Mouse (Mus musculus): ENCODE measurements around the gene Ano10.
"Not testable (repeated sequence)": the region's sequence is repeated elsewhere in the genome, so short reads cannot be mapped to it uniquely, and the experiment has no call there.

The Ano10 gene

DNA sequence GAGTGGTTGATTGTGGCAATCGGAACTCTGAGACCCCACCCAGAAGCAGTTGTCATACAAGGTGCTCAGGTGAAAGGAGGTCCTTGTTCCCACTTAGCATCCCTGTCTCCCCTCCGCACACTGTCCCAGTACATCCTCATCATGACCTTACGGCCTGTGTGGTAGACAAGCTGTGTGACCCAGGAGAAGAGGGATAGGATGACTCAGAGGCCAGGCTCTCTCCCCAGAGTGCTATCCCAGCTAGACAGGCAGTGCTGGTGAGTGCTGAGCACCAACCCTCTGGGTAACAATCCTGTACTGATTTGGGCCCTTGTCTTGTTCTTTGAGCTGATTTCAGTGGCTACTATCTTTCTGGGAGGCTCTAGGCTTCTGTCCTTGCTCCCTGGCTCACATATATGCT lies 95.6 kb downstream of the Ano10 start:
- DNase-seq (ENCODE audit: inconsistent ontology term), result no peak

DNA sequence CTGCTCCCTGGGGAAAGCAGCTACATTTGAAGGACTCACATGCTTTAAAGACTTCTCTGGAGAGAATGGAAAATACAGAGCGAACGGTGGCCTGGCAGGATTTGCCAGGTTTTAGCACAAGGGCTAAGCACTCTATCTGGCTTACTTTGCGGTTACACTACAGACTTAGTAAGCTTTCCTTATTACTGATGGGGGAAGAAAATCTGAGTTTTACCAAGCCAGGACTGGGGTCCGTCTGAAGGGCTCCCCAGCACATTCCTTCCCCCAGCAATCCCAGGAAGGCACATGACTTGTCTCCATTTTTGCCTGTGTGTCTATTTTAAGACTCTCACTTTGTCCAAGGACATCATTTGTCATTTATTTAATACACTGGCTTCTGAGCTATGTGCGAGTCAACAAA lies 97.2 kb downstream of the Ano10 start:
- no peak for DNase-seq (ENCODE audit: inconsistent ontology term)

DNA sequence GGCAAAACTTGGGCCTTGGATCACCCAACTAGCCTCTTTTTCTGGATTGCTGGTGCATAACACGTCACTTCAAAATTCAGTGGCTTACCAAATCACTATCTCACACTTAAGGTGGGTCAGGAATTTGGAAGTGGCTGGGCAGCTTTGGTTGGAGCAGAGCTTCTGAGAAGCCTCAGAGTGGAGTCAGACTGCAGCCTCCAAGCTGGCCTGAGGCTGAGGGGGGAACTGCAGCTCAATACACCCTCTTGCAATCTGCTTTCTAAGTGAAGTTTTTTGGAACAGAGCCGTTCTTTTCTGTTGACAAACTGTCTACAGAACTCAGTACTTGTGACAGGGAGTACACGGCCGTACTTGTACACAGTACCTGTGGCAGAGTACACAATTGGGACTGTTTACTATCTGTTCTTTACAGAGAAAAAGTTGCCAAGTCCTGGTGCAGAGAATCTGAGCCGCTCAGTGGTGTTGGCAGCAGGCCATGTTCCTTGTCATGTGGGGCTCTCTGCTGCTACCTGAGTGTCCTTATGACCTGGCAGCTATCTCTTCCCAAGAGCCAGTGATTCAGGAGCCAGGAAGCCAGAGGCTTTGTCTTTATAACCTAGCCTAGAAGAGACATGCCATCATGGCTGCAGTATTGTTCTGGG lies 99.1 kb downstream of the Ano10 start:
- no peak for DNase-seq (ENCODE audit: inconsistent ontology term)

DNA sequence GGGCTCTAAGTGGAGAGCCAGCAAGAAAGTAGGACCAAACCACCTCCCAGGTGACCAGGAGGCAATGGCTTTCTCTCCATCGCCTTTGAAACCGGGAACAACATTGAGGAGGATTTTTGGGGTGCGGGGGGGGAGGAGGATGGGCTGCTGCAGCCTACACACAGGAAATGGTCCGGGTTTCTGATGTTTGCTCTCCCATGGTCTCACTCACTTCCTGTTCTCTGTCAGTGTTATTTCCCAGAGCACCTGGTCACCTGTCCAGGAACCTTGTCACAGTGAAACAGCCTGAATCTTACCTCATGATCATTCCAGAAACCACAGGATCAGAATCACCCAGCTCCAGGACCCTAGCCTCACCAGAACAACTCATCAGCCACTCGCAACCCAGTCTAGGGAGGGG lies 100.4 kb downstream of the Ano10 start:
- no peak for DNase-seq (ENCODE audit: inconsistent ontology term)

DNA sequence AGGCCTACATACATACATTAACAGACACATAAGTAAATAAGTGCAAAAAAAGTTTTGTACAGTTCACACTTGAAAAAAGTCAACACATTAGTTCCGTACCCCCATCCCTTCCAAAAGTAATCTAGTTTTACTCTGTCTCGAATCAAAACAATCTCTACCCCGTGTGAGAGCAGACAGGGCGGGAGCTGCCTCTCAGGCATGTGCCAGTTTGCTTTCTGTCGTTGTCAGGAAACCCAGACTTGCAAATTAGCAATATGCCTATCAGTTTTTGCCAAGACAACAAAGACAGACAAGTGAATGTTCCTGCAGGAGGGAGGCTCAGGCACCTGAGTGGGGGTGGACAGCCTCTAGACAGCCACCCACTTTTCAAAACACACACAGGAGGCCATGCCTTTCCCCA lies 100.9 kb downstream of the Ano10 start:
- DNase-seq (ENCODE audit: inconsistent ontology term), result no peak

DNA sequence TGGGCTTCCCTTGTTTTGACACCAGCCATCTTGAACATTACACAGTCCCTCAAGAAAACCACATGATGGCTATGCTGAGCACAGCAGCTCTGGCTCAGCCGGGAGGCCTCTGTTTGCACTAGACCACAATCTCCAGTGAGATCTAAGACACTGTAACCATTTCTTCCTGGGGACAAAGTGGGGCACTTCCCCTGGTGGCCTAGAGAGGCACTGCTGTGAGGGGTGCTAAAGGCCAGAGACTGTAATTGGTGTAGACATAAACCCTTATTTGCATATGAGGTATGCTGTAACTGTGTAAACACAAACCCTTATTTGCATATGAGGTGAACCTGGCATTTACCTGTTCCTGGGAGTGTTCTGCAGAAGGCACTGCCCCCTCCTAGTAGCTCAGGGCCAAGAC lies 105.5 kb downstream of the Ano10 start:
- DNase-seq (ENCODE audit: inconsistent ontology term), result no peak

DNA sequence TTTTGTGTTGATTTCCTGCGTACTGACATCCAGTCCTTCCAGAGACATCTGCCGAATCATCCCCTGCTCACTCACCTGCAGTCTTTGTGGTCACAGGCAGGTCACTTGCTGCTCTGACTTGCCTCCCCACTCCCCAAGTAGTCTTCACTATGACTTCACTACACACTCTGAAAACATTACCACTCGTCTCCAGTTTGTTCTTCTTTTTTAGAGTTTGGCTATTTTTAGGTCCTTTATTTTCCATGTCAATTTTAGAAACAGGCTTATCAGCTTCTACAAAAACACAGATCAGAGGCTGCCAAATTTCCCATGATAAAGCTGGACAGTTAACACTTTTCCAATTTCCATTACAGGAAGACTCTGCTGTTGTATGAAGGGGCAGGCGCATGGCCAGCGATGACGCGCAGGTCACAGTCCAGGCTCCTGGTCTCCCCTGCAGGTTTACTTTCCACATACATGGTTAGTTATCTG lies 106.7 kb downstream of the Ano10 start:
- no peak for DNase-seq (ENCODE audit: inconsistent ontology term)

DNA sequence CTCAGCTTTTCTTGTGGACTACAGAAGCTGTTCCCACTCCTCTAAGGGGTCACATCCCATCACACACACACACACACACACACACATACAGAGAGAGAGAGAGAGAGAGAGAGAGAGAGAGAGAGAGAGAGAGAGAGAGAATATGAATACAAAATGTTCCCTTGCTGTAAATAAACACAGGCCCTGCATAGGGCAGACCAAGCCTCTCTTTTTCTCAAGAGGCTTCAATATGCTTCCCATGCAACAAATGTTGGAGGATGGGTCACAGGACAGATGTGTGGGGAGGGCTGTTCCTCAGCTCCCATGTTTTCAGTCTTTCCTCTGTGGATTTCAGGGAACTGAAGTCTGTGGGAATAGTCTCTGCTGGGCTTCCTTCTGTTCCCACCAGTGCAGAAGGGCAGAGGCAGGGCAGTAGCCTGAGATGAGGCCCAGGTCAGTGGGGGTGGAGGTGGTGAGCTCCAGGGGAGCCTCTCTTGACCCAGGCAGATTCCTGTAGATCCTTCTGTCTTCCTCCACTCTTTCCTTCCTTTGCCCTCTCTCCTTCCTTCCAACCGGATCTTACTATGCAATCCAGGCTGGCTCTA lies 107.5 kb downstream of the Ano10 start:
- no peak for DNase-seq (ENCODE audit: inconsistent ontology term)

DNA sequence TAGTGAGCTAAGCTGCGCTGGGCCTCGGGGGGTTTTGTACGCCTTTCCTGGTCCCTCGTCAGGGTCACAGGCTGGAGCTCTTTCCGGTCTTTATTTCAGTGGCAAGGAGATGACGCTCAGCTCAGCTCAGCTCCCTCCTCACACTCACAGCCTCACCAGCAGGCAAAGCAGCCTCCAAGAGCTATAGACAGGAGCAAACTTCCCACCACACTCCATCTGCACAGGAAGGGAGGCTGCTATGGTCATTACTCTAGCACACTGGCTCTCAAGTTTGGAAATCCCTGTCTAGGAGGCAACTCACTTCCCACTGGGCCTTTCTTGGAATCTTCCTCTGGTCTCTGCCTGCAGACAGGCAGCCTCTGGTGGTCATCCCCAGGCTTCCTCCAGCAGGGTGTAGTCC lies 108.3 kb downstream of the Ano10 start:
- no peak for DNase-seq (ENCODE audit: inconsistent ontology term)

DNA sequence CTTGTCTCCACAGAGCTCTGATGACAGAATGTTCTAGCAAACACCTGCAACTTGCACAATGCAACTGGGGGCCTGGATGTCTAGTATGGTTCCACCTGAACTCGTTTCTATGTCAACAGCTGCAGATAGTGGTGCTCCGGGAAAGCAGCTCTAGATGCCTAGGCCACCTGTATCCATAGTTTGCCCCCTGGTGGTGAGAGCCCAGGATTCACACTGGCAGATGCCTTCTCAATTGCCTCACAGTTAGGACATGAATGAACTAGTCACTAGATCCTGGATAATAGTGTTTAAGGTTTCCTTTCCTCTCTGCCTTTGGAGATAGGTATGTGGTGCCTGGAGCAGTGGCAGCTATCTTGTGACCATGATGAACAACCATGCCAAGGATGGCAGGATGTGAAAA lies 109.2 kb downstream of the Ano10 start:
- peak; percentile 57 for DNase-seq (ENCODE audit: inconsistent ontology term)

DNA sequence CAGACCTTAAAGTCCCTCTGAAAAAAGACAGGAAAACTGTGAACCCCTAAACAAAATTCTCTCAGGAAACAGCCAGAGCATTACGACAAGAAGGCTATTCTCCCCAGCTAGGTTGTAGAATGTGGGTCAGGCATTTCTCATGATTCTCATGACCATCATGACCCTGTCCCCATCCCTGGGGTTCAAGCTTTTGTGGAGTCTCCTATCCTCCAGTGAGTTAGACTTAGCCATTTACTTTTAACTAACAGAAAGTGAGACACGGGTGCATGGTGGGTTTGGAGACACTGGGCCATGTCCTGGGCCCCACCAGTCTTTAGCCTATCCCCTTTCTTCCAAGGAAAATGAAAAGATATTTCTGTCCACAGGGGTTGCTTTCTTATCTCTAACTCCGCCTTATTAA lies 109.9 kb downstream of the Ano10 start:
- no peak for DNase-seq (ENCODE audit: inconsistent ontology term)

DNA sequence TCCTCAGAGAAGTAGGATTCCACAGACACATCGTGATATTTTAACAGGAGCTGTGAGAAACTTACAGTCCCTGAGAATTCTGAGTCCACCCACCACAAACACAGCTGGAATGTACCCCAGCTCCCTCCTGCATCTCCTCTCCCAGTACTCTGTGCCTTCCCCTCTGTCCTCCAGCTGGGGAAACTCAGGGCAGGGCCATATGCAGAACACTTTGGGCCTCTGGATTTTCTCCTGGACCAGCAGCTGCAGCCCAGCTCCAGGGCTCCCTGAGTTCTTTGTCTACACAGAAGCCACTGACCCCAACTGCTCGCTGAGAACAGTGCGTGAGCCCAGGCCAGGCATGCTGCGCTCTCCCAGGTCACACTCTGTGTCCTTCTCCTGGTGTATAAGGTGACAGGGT lies 111.1 kb downstream of the Ano10 start:
- DNase-seq (ENCODE audit: inconsistent ontology term), result no peak

DNA sequence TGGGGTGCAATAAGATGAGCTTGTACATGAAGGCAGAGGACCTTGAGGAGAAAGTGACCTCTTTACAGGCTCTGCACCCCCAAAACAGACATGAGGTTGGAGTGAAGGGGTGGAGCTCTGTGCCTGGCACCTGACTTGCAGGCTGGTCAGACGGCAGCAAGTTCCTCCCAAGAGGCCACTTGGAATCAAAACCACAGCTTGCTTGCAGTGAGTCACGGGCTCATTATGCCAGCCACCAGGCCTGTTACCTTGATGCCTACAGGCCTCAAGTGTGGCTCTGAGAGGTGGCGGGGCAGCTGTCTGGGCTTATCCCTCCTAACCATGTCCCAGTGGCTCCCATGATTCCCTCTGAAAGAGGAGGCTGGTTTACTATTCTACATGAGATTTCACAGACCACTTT lies 114.1 kb downstream of the Ano10 start:
- no peak for DNase-seq (ENCODE audit: inconsistent ontology term)

DNA sequence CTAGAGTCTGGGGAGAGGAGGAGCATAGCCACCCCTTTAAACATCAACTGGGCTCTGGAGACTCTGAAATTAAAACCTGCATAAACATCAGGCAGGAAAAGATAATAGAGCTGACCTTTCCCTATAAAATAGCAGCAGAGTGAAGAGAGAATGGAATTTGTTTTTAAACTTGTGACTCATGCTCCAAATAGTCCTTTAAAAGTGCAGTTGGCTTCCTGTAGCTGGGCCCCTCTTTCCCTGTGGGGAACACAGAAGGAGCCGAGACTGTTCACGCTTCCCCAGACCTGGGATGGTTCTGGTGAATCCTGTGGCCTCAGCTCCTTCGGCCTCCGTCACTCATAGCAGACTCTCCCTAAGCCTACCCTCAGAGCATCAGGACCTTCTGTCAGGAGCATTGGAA lies 115.8 kb downstream of the Ano10 start:
- DNase-seq (ENCODE audit: inconsistent ontology term), result peak; percentile 44

DNA sequence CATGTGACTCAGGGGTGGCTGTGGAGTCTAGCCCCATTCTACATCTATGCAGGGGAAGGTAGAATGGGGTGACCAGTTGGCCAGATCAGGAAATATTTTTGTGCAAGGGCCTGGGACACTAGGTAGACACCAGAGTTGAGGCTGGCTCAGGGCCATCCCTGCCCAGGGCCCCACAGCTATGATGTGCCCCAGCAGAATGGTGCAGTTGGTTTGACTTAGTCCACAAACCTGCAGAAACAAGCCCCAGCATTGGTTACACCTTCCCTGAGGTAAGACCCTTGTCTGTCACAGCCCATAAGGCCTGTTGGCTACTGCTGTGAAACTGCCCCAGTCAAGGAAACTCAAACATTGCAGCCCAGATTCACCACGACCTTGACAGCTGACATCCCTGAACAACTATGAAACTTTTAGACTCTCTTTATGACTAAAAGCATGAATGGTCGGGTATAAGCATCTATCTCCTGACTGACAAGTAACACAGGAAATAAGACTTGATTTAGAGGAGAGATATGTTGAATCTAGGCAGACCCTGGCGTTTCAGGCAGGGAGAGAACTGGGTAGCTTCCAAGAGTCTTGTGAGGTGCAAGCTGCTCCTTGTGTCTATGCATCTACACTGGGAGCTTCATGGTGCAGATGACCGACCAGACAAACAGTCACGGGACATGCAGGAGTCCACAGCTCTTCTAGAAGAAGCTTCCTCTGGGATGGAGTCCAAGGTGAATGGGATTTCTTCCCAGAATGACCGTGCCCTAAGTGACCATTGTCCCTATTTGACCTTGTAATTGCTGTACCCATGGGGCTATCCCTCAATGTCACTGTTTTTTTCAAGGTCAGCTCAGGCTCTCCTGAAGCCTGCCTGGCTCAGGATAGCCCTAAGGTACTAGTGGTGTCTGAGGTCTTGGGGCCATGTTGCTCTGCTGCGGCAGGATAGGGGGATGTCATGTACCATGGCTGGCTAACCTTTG lies 116.7 kb downstream of the Ano10 start:
- DNase-seq (ENCODE audit: inconsistent ontology term), result no peak

DNA sequence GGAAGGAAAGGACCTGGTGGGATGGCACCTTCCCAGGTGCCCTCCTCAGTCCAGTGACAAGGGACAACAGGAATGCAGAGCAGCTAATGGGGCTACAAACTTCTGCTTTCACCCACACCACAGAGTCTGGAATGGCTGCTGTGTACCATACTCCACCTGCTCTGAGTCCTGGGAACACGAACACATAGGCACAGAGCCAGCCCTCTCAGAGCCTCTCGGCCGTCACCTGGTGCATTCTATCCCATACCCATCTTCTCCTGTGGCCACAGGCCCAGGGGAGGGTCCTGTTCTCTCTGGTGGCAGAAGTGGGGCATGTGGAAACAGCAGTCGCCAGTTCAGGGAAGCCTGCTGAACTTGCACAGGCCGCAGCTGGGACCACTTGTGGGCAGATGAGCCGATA lies 119.5 kb downstream of the Ano10 start:
- DNase-seq (ENCODE audit: inconsistent ontology term), result no peak

DNA sequence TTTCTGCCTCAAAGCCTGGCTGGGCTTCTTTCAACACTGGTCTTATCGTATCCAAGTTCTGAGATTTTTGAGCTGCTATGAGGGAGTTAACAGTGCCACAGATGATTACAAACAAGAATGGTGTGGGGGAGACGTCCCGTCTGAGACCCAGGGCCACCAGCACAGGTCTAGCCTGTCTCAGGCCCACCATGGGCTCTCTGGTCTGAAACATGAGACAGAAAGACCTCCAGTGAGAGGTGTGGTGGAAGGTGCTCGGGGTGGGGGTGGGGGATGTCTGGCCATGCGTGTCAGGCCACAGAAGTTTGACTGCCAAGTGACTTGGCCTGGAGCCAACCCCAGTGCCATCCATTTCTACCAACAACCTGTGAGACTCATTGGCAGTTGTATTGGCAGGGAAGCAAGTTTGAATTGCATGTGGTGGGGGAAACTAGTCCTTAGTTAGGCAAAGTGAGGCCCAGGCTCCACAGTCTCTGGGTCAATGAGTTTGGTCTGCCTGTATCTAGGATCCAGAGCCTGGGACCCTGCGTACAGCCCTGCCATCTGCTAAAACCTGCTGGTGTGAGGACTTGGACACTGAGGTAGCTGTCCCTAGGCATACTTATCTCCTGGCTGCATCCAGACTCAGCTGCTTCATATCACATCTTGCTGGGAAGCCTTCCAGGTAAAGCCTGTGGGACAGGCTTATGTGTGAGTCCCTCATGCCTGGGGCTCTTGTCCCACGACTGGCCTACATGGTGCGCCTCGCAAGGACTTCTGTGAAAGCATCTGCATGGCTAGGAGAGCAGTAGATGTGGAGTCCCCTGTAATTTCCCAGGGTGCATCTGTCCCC lies 120.6 kb downstream of the Ano10 start:
- peak; percentile 40 for DNase-seq (ENCODE audit: inconsistent ontology term)

DNA sequence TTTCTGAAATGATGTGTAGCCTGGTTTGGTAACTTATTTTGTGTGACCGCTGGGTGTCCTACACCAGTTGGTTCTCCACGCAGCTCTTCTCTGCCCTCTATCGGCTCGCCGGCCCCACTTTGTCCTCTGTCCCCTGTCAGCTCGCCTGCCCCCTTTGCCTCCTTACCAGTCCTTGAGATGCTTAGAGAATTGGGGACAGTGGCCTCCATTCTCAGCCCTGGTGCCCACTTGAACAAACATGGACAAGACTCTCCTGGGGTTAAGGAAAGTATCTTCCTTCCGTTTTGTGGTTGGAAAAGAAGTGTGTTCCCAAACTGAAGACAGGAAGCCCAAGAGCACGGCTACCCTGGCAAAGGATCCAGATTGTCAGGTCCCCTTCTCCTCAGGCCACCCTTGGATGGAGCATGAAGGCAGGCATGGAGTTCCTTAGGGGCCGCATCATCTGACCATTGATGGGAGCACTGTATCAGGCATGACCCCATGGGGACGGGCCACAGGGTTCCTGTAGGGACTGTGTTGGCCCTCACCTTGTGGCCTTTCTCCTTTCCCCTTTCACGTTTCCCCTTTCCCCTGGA lies 121.5 kb downstream of the Ano10 start:
- DNase-seq (ENCODE audit: inconsistent ontology term), result no peak

DNA sequence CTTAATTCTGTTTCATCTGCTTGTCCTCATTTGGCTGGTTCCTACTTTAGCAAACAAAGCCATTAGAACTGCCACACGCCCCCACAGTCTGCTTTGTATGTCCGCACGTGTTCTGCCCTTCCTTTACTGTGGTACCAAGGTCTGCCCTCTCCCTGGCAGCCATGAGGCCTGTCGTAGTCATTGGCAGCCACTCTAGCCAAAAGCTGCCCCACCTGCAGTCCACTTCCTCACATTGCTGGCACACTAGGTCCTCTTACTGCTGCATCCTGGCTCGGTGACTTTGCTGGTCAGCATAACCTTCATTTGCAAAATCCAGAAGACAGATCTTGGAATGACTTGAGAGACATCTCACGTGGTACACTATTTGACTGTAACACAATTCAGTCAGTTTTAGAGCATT lies 124.3 kb downstream of the Ano10 start:
- DNase-seq (ENCODE audit: inconsistent ontology term), result peak; percentile 27

DNA sequence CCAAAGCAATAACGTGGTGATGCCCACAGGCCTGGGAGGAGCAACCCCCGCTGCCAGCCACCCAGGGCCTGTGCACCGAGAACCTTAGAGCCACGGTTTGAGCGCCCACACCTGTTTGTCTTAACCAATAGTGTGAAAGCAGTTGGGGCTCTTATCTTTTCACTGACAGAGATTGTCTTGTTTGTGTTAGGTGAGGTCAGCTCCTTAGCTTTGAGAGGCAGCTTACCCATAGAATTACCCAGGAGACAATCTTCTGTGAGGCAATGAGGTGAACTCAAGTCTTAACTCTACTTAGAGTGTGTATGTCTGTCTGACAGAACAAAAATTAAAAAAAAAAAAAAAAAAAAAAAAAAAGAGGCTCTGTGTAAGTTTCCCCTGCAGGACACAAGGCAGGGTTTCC lies 126.5 kb downstream of the Ano10 start:
- not testable (repeated sequence) for DNase-seq (ENCODE audit: inconsistent ontology term)

DNA sequence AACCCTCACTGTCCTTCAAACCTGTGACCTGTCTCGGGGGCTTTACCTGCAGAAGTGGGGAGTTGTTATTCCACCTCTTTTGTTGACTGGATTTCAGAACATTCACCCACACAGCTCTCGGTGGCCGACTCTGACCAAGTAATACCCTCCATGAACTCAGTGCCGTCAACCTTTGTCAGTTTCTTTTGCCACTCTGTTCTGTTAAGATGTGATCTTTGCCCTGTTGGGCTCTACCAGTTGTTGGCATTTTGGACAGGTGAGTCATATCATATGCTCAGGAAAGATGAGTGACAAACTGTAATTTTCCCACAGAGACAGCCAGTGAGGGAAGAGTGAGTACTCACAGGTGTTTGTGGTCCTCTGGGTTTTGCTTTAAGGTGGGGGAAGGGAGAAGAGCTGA lies 129.7 kb downstream of the Ano10 start:
- no peak for DNase-seq (ENCODE audit: inconsistent ontology term)

DNA sequence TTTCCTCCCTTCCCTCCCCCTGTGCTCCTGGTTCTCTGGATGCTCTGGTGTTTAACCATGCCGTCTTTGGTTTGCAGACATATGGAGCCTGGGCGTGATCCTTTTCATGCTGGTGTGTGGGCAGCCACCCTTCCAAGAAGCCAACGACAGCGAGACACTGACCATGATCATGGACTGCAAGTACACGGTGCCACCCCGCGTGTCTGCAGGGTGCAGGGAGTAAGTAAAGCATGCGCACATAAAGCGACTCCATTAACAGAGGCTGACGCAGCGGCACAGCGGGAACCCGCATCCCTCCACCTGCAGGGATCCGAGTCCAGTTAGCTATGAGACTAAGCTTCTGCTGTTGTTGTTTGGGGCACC lies 137.2 kb downstream of the Ano10 start:
- no peak for DNase-seq (ENCODE audit: inconsistent ontology term)
